In genomic region chr19:40788715-40789084, GRCm38 (mm10) we compare ENCODE assay signal across 26 mouse cellular contexts. TPM values are rescaled to one million over a fixed set of nuclear protein-coding genes. Genes with fewer than 3 reads are reported as not detected.
DNase-seq lines count a peak whose midpoint lies in the region; ATAC-seq lines count a peak whose summit lies in the region.
"Had no signal": no experiment of that assay in that cellular context is flagged by ENCODE, and none has a peak within 500 bp of the region (broad histone marks: within the 10 kb centered on the region; RNA-seq: fewer than 3 reads in every experiment).

No protein-coding gene starts in this region.

- ATAC-seq in embryonic facial prominence, embryonic 14.5 days (ENCODE audit: low read depth): no peak
- ATAC-seq: intestine, postnatal 0 days had no signal

- H3K4me3 ChIP-seq in embryonic facial prominence, embryonic 14.5 days (ENCODE audit: low read depth, low read length): no peak overlapping the region
- H3K4me3 ChIP-seq in embryonic facial prominence, embryonic 10.5 days: no peak overlapping the region
- H3K4me3 ChIP-seq: embryonic facial prominence, embryonic 15.5 days; heart, embryonic 13.5 days; hindbrain, embryonic 15.5 days; limb, embryonic 15.5 days; midbrain, embryonic 10.5 days; neural tube, embryonic 12.5 days had no signal

- no peak overlapping the region for H3K4me2 ChIP-seq in embryonic facial prominence, embryonic 14.5 days (ENCODE audit: low read depth, low read length)
- H3K4me2 ChIP-seq: embryonic facial prominence, embryonic 15.5 days; heart, embryonic 13.5 days; hindbrain, embryonic 15.5 days; limb, embryonic 15.5 days; neural tube, embryonic 12.5 days had no signal

- H3K27me3 ChIP-seq in embryonic facial prominence, embryonic 14.5 days (replicated peaks; ENCODE audit: control insufficient read depth, insufficient read depth, low read length): no peaks in the 10 kb centered on the region
- no peaks in the 10 kb centered on the region for H3K27me3 ChIP-seq in embryonic facial prominence, embryonic 10.5 days (replicated peaks; ENCODE audit: low read depth, poor library complexity, severe bottlenecking)
- H3K27me3 ChIP-seq: embryonic facial prominence, embryonic 15.5 days; hindbrain, embryonic 15.5 days; limb, embryonic 15.5 days; neural tube, embryonic 12.5 days had no signal

- no peaks in the 10 kb centered on the region for H3K4me1 ChIP-seq in embryonic facial prominence, embryonic 14.5 days (ENCODE audit: control insufficient read depth, insufficient read depth, low read length)
- H3K4me1 ChIP-seq in embryonic facial prominence, embryonic 10.5 days: no peaks in the 10 kb centered on the region
- H3K4me1 ChIP-seq: embryonic facial prominence, embryonic 15.5 days; heart, embryonic 13.5 days; hindbrain, embryonic 15.5 days; limb, embryonic 15.5 days; midbrain, embryonic 10.5 days; neural tube, embryonic 12.5 days had no signal

- WGBS in embryonic facial prominence, embryonic 14.5 days: 70% methylated on average over 2 of the region's 2 CpGs
- WGBS in embryonic facial prominence, embryonic 10.5 days: 90% methylated on average over 2 of the region's 2 CpGs

- H3K9ac ChIP-seq in embryonic facial prominence, embryonic 14.5 days (ENCODE audit: low read depth, low read length): no peak overlapping the region
- H3K9ac ChIP-seq: embryonic facial prominence, embryonic 15.5 days; heart, embryonic 13.5 days; hindbrain, embryonic 15.5 days; limb, embryonic 15.5 days; neural tube, embryonic 12.5 days had no signal

- no peak overlapping the region for H3K27ac ChIP-seq in embryonic facial prominence, embryonic 14.5 days (replicated peaks; ENCODE audit: low read depth, low read length)
- no peak overlapping the region for H3K27ac ChIP-seq in embryonic facial prominence, embryonic 10.5 days (replicated peaks)
- H3K27ac ChIP-seq: embryonic facial prominence, embryonic 15.5 days; heart, embryonic 13.5 days; hindbrain, embryonic 15.5 days; kidney, postnatal 0 days; limb, embryonic 15.5 days; midbrain, embryonic 10.5 days; neural tube, embryonic 12.5 days had no signal

- no peaks in the 10 kb centered on the region for H3K9me3 ChIP-seq in embryonic facial prominence, embryonic 14.5 days (ENCODE audit: control insufficient read depth, low read length)
- H3K9me3 ChIP-seq in embryonic facial prominence, embryonic 10.5 days: no peaks in the 10 kb centered on the region
- H3K9me3 ChIP-seq: embryonic facial prominence, embryonic 15.5 days; heart, embryonic 13.5 days; hindbrain, embryonic 15.5 days; limb, embryonic 15.5 days; midbrain, embryonic 10.5 days; neural tube, embryonic 12.5 days had no signal

- H3K36me3 ChIP-seq in embryonic facial prominence, embryonic 14.5 days (ENCODE audit: control insufficient read depth, insufficient read depth, low read length): no peaks in the 10 kb centered on the region
- no peaks in the 10 kb centered on the region for H3K36me3 ChIP-seq in embryonic facial prominence, embryonic 10.5 days (replicated peaks)
- H3K36me3 ChIP-seq: embryonic facial prominence, embryonic 15.5 days; heart, embryonic 13.5 days; hindbrain, embryonic 15.5 days; limb, embryonic 15.5 days; midbrain, embryonic 10.5 days; neural tube, embryonic 12.5 days had no signal

- peak; percentile 10 for DNase-seq in embryonic facial prominence, embryonic 14.5 days (ENCODE audit: low spot score)
- DNase-seq in embryonic facial prominence, embryonic 10.5 days (ENCODE audit: low spot score): no peak
- DNase-seq in CD4-positive helper T cell, adult 2 months (ENCODE audit: low read depth, low spot score): peak; percentile 4
- DNase-seq in c-Kit-positive CD71-negative TER-119-negative erythroid progenitor cells, embryonic 14.5 days (ENCODE audit: low read depth): peak; percentile 39
- DNase-seq in naive thymus-derived CD4-positive, alpha-beta T cell, adult 2 months (ENCODE audit: low read depth): peak; percentile 42
- DNase-seq in urinary bladder, postnatal 25 days (ENCODE audit: low spot score): no peak
- no peak for DNase-seq in lung, postnatal 4 days
- DNase-seq in urinary bladder, postnatal 4 days (ENCODE audit: low spot score in 2 of 2): no peak
- DNase-seq: adrenal gland, postnatal 36 days; B cell, adult 2 months; cerebellum, adult 2 months; gastrocnemius, postnatal 10 days; heart, adult 18-20 months; heart, postnatal 36 days; layer of hippocampus, postnatal 36 days; lung, postnatal 14 days; right cerebral cortex, adult 18-20 months; thymus, postnatal 25 days had no signal

RNA-seq across cellular contexts. Expression of gene Cc2d2b, which starts 40.1 kb away (rescaled TPM):
- not detected in 2 replicates for polyA plus RNA-seq in embryonic facial prominence, embryonic 14.5 days (2014; fragmentation: Nextera tagmentation; extraction: Ambion mirVana)
- 0.22 and 0.38 TPM in 2 replicates for polyA plus RNA-seq in embryonic facial prominence, embryonic 10.5 days (2016; fragmentation: Nextera tagmentation; extraction: Ambion mirVana)
- polyA plus RNA-seq: embryonic facial prominence, embryonic 15.5 days; kidney, postnatal 0 days had no signal

RNA-seq across cellular contexts. Expression of gene Ccnj, which starts 42.4 kb away (rescaled TPM):
- polyA plus RNA-seq in embryonic facial prominence, embryonic 14.5 days (2014; fragmentation: Nextera tagmentation; extraction: Ambion mirVana): 7.8 and 9.4 TPM in 2 replicates
- polyA plus RNA-seq in embryonic facial prominence, embryonic 10.5 days (2016; fragmentation: Nextera tagmentation; extraction: Ambion mirVana): 38.7 and 40.5 TPM in 2 replicates

Comparison
In these comparisons a context has a peak if more than half of its experiments do, and no peak if none do; other contexts are left out.
1. DNase-seq: peak in embryonic facial prominence, embryonic 14.5 days (single experiment), CD4-positive helper T cell, adult 2 months (single experiment), c-Kit-positive CD71-negative TER-119-negative erythroid progenitor cells, embryonic 14.5 days (single experiment) and naive thymus-derived CD4-positive, alpha-beta T cell, adult 2 months (single experiment); none in embryonic facial prominence, embryonic 10.5 days (single experiment), urinary bladder, postnatal 25 days (single experiment), lung, postnatal 4 days (0 of 2) and urinary bladder, postnatal 4 days (0 of 2).